Mouse (Mus musculus) heart, postnatal 0 days (tissue): ENCODE measurements around the gene Cdh26.

Experiments used
- CTCF ChIP-seq: IDR thresholded peaks from 2 replicates; pipeline ENCODE4 v1.5.1; 2016; ENCODE audit warnings: antibody characterized with exemption, control low read depth, low read depth
- EP300 ChIP-seq: IDR thresholded peaks from 2 replicates; pipeline ENCODE4 v1.6.1; 2016; ENCODE audit warnings: antibody characterized with exemption, low read depth

DNA sequence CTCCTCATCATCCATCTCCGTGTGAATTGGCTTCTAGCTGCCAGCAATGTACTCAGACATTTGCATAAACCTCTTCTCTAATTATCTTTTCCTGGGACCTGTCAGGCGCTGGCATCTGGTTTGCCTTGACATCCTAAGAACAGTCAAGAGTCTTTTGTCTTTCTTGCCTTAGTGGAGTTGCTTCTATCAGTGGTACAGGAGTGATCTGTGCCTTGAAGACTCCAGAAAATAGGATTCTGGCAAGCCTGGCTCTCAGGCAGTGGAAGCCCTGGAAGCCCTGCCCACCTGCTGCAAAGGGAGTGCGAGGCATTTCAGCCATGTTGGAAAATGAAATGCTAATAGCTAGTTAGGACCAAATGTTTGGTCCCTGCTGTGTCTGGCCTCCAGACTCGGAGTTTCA, 92.0 kb downstream of the Cdh26 start:
- TF ChIP-seq EP300 (no peak), CTCF (no peak)
